In the genomic region with DNA sequence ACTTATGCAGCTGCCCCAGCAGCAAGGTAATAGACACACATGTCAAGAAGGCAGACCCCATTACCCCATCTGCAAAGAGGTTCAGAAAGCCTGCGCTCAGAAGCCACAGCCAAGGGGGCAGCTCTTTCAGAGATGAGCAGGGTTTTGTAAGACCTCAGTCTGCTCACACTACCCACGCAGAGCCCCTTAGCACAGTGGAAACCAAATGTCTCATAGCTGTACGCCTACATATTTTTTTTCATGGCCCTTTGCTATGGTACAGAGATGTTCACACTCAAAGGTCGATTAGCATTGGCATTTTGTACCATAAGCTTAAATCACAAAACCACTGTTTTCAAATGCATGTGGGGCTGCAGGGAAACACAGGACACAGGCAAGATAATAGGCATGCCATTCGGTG, we compare ENCODE assay signal across 23 mouse cellular contexts. TPM values are rescaled to one million over a fixed set of nuclear protein-coding genes. Genes with fewer than 3 reads are reported as not detected.
A peak's percentile ranks its signal among the peaks of the same experiment; 100 is the strongest.
DNase-seq lines count a peak whose midpoint lies in the region; ATAC-seq lines count a peak whose summit lies in the region.
"Had no signal": no experiment of that assay in that cellular context is flagged by ENCODE, and none has a peak within 500 bp of the region (broad histone marks: within the 10 kb centered on the region; RNA-seq: fewer than 3 reads in every experiment).

No protein-coding gene starts in this region.

- DNase-seq in frontal cortex, adult 2 months (ENCODE audit: extremely low spot score in 1 of 2, low spot score in 1 of 2), result no peak
- DNase-seq in CD4-positive helper T cell, adult 2 months (ENCODE audit: low read depth, low spot score), result peak; percentile 26
- DNase-seq in hindbrain, embryonic 14.5 days (ENCODE audit: low spot score), result no peak
- DNase-seq in lung, postnatal 14 days, result no peak
- DNase-seq: adrenal gland, adult 8-10 months; adrenal gland, postnatal 25 days; cerebellum, adult 18-20 months; cerebellum, adult 9-10 months; cerebellum, postnatal 14 days; gastrocnemius, postnatal 25 days; heart, adult 18-20 months; heart, postnatal 10 days; heart, postnatal 4 days had no signal

- ATAC-seq in frontal cortex, adult (ENCODE audit: low TSS enrichment), result 0 out of 2 replicates have a peak, but pooled peaks have one; percentile 27
- ATAC-seq in activated CD4-positive, CD25-positive, alpha-beta regulatory T cell, adult 4 months, result peak; percentile 19
- peak; percentile 59 for ATAC-seq in inflammation-experienced regulatory T-cells, adult 6 months
- ATAC-seq in hindbrain, embryonic 14.5 days (ENCODE audit: low FRiP score), result no peak
- ATAC-seq: forebrain, embryonic 13.5 days; forebrain, embryonic 16.5 days; intestine, embryonic 16.5 days had no signal

- H3K4me3 ChIP-seq in hindbrain, embryonic 14.5 days (replicated peaks; ENCODE audit: low read length), result no peak overlapping the region
- H3K4me3 ChIP-seq: forebrain, embryonic 10.5 days; forebrain, embryonic 13.5 days; heart, embryonic 12.5 days; heart, embryonic 15.5 days; hindbrain, embryonic 15.5 days had no signal

- H3K27me3 ChIP-seq in hindbrain, embryonic 14.5 days (ENCODE audit: control insufficient read depth, insufficient read depth, low read length), result 0 out of 2 replicates have a peak, but pooled peaks cover 6% of the 10 kb centered on the region
- H3K27me3 ChIP-seq: forebrain, embryonic 13.5 days; heart, embryonic 12.5 days; heart, embryonic 15.5 days; hindbrain, embryonic 15.5 days had no signal

- no peaks in the 10 kb centered on the region for H3K9me3 ChIP-seq in hindbrain, embryonic 14.5 days (ENCODE audit: control insufficient read depth, low read length)
- H3K9me3 ChIP-seq: forebrain, embryonic 10.5 days; forebrain, embryonic 13.5 days; heart, embryonic 12.5 days; heart, embryonic 15.5 days; hindbrain, embryonic 15.5 days had no signal

- H3K4me2 ChIP-seq in hindbrain, embryonic 14.5 days (replicated peaks), result no peak overlapping the region
- H3K4me2 ChIP-seq: forebrain, embryonic 13.5 days; heart, embryonic 12.5 days; heart, embryonic 15.5 days; hindbrain, embryonic 15.5 days had no signal

- H3K27ac ChIP-seq in hindbrain, embryonic 14.5 days, result no peak overlapping the region
- H3K27ac ChIP-seq: forebrain, embryonic 10.5 days; forebrain, embryonic 13.5 days; heart, embryonic 15.5 days; hindbrain, embryonic 15.5 days had no signal

- H3K9ac ChIP-seq in hindbrain, embryonic 14.5 days, result no peak overlapping the region
- H3K9ac ChIP-seq: forebrain, embryonic 13.5 days; heart, embryonic 12.5 days; heart, embryonic 15.5 days; hindbrain, embryonic 15.5 days had no signal

- no peaks in the 10 kb centered on the region for H3K36me3 ChIP-seq in hindbrain, embryonic 14.5 days (replicated peaks; ENCODE audit: control insufficient read depth, insufficient read depth)
- H3K36me3 ChIP-seq: forebrain, embryonic 10.5 days; heart, embryonic 12.5 days; heart, embryonic 15.5 days; hindbrain, embryonic 15.5 days had no signal

- WGBS in hindbrain, embryonic 14.5 days, result 70% methylated on average over 5 of the region's 5 CpGs

- H3K4me1 ChIP-seq in hindbrain, embryonic 14.5 days (replicated peaks; ENCODE audit: control insufficient read depth, insufficient read depth, low read length), result no peaks in the 10 kb centered on the region
- H3K4me1 ChIP-seq: forebrain, embryonic 10.5 days; forebrain, embryonic 13.5 days; heart, embryonic 12.5 days; heart, embryonic 15.5 days; hindbrain, embryonic 15.5 days had no signal

RNA-seq across cellular contexts. Expression of a gene that starts 11.9 kb away (rescaled TPM):
- polyA plus RNA-seq in frontal cortex, adult 2 months (2012; rRNA removed), result 576 and 615 TPM in 2 replicates
- 10 to 100 TPM; 23.7 to 23.9 TPM for polyA plus RNA-seq in activated CD4-positive, CD25-positive, alpha-beta regulatory T cell, adult 4 months (2017; shearing (Covaris generic))
- 10 to 100 TPM; 25.8 to 61.6 (median 50.7) TPM for polyA plus RNA-seq in inflammation-experienced regulatory T-cells, adult 6 months (2017; shearing (Covaris generic))
- polyA plus RNA-seq in hindbrain, embryonic 14.5 days (2014; fragmentation: Nextera tagmentation; extraction: Ambion mirVana), result 233 and 249 TPM in 2 replicates

RNA-seq across cellular contexts. Expression of a gene that starts 56.6 kb away (rescaled TPM):
- polyA plus RNA-seq in frontal cortex, adult 2 months (2012; rRNA removed), result 15.6 and 16.4 TPM in 2 replicates
- 10 to 100 TPM; 20.9 to 21.5 TPM for polyA plus RNA-seq in activated CD4-positive, CD25-positive, alpha-beta regulatory T cell, adult 4 months (2017; shearing (Covaris generic))
- 10 to 100 TPM; 15.7 to 40.9 (median 25.3) TPM for polyA plus RNA-seq in inflammation-experienced regulatory T-cells, adult 6 months (2017; shearing (Covaris generic))
- 8.5 and 10.5 TPM in 2 replicates for polyA plus RNA-seq in hindbrain, embryonic 14.5 days (2014; fragmentation: Nextera tagmentation; extraction: Ambion mirVana)
